Mouse (Mus musculus): Measurements from ENCODE around the gene Scube1.

Scube1 gene

DNA sequence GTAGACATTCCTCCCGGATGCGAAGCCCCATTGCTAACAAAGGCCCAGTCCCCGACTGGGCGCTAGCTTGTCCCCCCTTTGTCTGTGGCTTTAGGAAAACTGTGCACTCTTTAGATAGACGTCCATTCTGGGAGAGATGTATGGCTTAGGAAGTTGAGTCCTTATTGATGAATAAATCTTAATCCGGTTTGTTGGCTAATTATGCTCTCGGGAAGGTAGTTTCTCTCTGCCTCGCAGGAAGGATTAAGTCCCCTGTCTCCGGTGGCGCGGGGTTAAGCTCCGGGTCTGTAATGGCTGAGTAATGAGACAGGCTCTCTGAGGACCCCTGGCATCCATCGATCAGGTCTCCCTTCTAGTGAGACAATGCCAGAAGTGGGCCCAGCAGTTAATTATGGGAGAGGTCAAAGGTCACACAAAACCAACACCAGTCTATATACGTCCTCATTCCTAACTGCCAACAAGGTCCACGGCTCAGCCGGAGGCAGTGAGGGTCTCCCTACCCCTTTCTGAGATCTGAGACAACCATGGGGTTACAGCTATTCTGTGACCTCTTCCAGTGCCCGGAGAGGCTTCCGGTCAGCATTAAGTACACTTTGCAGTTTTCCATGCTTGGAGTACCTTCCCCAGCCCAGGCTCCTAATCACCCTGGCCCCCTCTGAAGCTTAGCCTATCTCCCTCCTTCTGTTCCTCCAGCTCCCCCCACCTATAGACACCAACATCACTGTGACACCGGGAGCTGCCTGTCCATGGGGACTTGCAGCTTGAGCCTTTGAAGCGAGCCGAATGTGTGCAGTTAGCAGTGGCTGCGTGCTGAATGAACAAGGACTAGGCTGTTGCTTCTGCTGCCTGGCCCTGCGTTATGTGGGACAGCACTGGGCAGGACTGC is 14.7 kb downstream of the Scube1 start:
- DNase-seq (ENCODE audit: low read depth, low spot score), result no peak

DNA sequence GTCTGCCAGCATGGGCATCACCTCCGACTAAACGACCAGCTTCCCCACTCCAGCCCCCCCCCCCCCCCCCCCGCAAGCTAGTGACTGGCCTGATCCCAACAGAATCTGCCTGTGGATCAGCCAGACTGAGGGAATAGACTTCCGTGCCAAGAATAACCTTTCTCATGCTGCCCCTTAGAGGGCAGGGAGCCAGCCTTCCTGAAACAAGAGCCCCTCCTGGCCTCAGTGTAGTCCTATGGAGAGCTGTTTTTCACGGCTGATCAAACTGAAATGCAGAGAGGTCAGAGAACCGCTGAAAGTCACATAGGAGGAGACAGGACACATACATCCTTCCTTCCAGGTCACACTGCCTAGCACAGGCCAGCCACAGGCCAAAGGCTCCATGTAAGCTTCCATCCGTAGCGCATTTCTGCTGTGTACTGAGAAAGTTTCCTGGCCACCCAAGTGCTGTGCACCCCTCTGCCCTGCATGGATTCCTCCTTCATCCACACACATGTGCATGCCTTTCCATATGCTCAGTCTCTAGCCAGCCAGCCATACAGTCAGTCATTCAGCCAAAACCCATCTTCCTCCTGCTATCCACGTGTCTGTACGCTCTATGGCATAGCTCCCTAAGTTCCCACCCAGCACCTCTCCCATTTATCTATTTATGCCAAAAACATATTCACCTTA is 18.2 kb downstream of the Scube1 start:
- no peak for DNase-seq (ENCODE audit: low read depth, low spot score)

DNA sequence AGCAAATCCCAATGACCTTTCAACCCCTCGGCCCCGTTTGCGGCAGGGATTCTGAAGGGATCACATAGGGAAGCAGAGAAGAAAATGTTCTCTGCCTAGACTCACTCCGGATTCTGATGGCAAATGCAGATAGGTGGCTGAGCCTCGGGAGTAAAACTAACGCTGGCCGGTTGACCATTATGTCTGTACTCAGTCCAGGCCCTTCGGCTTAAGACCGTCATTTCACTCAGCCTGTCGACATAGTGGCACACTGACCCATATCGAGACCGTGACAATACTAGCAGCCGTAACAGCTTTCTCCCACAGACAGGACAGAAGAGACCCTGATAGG is 24.3 kb downstream of the Scube1 start:
- no peak for DNase-seq (ENCODE audit: low read depth, low spot score)

DNA sequence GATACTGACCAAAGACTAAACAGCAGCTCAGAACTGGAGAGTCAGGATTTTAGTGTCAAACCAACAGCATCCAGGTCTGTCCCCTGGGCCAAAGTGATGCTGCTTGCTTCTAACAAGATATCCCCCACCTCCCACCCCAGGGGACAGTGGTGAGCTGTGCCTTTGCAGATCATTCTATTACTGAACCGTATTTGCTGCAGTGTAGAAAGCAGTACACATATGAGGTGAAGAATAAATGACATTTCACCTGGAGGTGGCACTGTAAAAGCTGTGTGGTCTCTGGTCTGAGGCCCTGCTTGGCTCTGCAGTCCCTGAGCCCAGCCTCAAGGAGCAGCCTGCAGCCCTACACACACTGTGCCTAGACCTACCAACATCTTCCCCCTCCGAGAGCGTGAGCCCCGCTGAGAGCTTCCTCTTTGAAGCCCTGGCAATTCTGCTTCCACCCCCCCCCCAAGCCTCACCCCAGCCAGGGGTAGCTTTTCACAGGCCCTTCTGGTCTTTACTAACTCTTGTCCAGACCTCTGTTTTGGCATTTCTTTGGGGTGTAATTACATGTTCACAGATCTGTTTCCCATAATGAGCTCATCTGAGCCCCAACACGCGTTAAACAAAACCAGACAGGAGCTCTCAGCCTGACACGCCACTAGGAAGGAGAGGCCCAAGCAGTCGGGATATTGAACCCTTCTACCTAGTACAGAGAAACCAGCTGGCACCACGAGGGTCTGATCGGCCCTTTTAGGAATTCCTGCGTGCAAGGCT is 24.8 kb downstream of the Scube1 start:
- no peak for DNase-seq (ENCODE audit: low read depth, low spot score)

DNA sequence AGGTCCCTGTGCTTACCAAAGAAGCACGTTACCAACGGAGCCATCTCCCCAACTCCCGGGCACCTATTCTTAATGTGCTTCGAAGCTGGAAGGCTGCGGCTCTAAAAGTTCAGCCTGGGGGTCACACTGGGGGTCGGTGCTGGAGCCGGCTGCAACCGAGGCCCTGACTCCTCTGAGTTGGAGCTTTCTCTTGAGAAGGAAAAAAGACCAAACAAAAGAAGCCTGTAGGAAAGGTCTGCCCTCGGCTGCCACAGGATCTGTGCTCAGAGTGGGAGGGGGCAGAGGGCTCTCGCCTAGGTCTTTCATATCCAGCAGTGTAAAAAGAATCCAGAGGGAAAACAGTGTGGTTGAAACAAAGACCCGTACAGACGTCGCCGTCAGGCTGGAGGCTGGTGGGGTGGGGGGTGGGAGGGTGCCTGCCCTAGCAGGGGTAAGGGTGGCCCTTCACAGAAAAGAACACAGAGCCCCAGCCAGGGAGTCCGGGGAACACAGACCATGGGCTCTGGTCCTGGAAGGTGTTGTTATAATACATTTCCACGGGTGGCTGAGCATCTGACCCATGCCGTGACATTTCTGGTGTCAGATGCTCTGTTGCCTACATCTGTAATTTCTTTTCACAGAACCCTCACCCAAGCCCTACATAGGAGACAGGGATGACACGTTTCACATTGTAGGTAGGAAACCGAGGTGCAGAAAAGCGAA is 25.5 kb downstream of the Scube1 start:
- DNase-seq (ENCODE audit: low read depth, low spot score), result no peak

DNA sequence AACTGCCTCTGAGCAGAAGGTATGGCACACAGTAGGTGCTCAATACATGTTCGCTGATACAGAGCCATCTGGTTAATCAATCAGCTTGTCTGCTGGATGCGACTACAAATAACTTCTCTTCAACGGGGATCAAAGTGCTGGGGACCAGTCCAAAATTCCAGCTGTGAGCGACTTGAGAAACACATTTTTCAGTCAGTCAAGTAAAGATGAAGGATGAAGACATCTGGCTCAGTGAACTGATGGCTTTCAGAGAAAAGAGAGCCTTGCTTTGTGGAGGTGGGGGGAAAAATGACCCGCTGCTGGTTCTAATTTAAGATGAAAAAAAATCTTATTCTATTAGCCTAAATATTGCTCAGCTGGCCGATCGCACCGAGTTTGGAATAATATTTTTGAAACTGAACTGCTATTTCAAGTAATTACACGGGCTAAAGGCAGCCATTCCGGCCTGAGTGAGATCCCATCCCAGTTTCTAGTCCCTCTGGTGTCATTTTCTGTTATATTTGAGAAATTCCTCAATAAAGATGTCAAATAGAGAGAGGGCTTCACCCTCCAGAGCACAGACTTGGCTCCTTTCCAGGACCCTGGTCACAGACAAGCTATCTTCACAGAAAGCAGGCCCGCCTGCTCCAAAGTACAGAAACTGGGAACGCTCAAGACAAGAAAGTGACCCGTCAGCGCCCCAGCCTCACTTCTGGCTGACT is 28.0 kb downstream of the Scube1 start:
- DNase-seq (ENCODE audit: low read depth, low spot score), result no peak

DNA sequence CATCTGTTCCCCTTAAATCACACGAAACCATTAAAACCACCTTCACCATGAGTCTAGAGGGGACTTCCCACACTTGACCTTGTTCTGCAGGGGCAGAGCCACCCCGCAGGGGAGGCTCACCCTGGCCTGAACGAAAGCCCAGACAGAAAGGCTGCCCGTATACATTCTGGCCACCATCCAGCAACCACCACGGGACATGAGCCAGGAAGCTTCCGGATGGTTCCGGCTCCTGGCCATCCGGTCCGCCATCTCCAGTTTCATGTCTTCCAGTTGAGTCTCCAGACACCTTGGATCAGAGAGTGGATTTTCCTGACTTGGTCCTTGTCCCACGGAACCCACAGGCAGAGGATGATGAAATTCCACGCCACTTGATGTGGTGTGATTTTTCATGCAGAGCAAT is 29.7 kb downstream of the Scube1 start:
- DNase-seq (ENCODE audit: low read depth, low spot score), result no peak

DNA sequence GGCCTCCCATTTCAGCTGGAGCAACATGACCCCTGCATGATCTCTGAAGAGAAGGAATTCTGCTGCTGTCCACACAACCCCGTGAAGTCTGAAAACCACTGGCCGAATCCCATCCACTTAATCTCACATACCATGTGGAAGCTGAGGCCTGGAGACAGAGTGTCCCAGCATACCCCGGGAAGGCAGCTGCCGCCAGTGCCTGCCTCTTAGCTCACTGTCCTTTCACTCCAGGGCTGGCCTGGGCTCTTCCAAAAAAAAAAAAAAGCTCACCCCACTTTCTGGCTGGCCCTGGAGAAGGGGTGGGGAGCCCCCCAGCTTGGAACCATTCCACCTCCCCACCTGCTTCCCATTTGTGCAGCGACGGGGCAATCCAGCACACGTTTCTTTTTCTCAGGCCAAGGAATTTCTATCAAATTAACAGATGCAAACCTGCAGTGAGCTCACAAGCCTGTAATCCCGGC is 32.9 kb downstream of the Scube1 start:
- no peak for DNase-seq (ENCODE audit: low read depth, low spot score)

DNA sequence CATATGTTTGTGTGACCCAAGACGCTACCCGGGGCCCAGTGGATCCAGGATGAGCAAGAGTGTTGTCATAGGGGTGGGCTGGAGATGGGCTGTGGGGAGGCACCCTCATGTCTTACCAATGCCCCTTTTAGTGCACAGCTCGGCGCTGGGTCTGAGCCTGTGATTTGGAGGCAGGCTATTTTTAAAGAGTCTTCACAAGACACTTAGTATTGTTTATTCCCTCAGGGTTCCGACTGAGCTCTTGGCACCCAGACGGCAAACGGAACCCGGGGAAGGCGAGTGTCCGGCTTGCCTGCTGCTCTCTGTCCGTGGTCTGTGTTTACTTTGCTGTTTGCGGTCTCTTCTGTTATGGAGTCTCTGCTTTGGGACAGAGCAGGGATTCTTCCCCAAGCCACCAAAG is 34.9 kb downstream of the Scube1 start:
- DNase-seq (ENCODE audit: low read depth, low spot score), result no peak

DNA sequence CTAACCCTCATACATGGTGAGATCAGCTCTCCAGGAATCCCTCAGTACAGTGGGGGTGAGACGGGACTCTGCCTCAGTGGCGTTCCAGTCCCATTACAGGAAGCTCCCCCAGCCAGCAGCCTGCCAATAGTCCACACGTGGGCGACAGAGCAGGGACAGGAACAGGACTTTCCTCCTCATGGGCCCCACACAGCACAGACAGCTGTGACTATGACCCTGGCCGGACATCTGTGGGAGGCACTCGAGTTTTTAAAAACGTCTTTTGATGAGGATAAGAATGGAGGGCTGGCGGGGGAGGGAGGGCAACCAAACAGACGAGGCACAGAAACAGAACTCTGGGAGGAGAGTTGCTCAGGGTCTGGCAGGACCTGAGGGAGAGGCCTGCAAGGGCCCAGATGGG is 38.2 kb downstream of the Scube1 start:
- no peak for DNase-seq (ENCODE audit: low read depth, low spot score)

DNA sequence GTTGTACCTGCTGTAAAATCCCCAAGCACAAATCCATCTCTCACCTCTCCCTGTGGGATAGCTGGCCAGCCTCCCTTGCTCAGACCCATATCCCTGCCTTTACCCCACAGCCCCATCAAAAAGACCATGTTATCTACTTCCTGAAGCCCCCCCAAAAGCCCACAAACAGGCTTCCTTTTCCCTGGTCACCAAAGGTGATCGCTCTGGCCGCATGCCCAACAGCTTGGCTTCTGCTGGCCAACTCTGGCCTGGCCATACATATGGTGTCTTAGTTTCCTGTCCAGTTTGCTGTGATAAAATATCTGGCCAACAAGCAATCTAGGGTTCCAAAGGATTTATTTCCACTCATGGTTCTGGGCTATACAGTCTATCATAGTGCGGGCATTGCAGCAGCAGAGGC is 38.9 kb downstream of the Scube1 start:
- no peak for DNase-seq (ENCODE audit: low read depth, low spot score)

DNA sequence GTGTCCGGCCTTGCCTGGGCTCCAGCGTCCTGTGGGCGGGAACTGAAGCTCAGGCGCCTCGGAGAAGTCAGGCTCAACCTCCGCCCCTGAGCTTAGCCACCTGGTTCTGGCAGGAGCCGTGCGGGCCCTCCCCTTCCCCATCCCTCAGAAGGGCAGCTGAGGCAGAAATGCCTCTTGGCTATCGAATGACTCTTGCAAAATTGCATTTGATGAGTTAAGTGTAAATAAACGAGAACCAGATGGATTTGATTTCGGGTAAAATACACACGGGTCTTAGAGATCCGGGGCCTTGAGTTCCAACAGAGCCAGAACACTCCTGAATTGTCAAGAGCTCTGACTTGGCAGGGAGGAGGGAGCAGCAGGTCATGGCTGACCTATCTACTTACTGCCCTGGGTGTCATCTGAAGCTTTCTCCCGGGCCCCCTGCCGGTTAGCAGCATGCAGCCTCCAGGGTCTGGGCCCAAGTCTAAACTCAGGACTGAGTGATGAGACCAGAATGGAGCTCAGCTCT is 41.7 kb downstream of the Scube1 start:
- no peak for DNase-seq (ENCODE audit: low read depth, low spot score)

DNA sequence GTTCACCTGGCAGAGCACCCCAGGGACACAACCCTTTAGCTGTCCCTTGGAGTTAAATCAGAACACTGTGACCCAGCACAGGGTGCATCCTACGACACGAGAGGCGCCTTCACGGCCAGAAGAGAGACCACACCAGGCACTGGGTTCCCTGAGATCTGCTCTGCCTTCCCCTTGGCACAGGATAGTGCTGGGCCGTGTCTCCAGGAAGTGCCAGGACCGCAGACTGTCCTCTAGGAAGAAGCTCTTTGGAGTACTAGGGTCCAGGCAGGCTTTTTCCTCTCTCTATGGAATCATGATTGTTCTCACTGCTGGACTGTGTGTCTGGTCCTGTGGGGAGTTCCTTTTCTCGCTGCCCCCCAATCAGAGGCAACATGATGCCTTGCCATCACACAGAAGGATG is 44.5 kb downstream of the Scube1 start:
- DNase-seq (ENCODE audit: low read depth, low spot score), result no peak

DNA sequence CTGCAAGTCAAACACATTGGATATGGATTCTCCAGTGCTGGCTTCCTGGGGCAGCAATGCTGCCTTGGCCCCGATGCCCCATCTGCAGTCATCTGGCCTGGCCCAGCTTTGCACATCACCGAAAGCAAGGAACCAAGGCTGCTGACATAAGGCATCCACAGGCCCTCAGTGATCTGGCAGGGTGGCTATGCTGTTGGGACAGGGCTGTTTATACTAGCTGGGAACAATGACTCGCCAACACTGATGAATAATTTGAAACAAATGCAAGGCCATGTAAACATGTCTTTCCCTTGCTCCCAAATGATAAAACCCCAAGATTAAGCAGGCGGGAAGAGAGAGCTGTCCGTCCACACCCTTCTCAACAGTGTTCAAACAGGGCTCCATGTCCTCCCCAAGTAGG is 45.1 kb downstream of the Scube1 start:
- no peak for DNase-seq (ENCODE audit: low read depth, low spot score)

DNA sequence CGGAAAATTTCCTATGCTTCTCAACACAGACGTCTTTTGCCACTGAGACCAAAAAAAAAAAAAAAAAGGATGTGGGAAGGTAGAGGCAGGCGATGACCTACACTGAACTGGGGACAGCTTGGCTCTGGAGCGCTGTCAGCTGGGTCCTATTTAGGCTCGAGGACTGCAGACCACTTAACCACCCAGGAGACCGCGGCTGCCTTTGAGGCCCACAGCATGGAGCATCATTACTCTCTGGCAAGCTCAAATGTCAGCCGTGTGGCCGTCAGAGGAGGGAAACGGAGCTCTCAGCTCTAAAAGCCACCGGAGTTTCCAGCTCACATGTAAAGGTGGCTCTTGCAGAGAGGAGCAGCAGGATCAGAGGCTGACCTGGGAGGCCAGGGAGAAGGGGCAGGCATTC is 46.2 kb downstream of the Scube1 start:
- no peak for DNase-seq (ENCODE audit: low read depth, low spot score)

DNA sequence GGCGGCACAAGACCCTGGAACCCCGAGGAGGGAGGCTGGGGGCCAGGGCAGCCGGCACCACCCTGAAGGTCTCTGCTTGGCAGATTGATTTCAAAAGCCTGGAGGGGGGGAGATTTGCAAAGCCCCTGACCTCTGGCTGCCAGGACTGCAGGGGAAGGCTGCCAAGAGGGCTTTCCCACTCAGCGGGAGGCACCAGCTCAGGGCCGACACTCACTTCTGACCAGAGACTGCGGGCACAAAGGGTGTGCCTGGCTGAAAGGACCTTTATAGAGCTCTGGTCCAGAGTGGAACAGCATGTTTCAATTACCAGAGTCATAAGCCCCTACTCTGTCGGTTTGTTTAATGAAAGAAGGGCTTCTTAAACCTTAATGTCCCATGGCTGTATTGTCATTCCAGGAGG is 46.7 kb downstream of the Scube1 start:
- DNase-seq (ENCODE audit: low read depth, low spot score), result no peak

DNA sequence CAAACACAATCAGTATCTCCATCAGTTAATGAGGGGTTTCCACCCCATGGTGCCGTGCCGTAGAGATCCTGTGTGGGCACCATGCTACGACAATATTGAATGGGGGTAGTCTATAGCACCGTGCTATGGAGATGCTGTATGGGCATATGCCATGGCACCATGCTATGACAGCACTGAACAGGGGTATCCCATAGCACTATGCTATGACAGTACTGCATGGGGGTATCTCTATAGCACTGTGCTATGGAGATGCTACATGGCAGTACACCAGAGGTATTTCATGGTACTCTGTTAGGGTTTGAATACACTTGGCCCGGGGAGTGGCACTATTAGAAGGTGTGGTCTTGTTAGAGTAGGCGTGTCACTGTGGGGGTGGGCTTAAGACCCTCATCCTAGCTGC is 47.7 kb downstream of the Scube1 start:
- no peak for DNase-seq (ENCODE audit: low read depth, low spot score)

DNA sequence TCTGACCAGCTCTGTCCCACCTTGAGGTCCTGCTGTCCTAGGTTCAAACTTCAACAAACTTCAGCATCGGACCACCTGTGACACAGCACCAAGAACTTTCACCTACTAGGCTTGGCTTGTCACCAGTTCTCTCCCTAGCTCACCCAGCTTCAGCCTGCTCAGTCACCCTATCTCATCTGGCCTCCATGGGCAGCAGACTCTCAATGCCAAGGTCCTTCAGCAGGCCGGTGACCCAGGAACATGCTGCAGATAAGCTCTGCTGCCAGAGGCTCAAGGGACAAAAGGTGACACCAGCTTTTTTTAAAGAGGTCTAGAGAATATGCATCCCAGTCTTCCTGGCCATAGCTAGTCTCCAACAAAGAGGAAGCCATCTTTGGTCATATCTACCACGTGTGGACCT is 48.5 kb downstream of the Scube1 start:
- no peak for DNase-seq (ENCODE audit: low read depth, low spot score)

DNA sequence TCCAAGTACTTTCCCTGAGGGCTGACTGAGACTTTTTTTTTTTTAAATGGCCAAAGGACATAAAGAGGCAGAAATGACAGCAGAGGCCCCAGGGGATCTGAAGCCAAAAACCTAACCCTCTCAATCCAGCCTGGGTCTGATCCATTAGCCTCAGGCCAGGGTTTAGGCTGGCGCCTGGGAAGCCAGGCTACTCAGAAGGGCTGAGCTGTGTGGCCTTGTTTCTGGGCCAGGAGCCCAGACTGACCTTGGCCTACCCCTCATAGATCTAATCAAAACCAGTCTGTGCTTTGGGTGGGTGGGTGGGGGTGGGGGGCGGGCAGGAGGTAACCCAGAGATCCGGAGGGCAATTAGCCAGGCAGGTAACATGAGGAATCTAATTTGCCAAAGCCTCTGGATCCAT is 51.2 kb downstream of the Scube1 start:
- no peak for DNase-seq (ENCODE audit: low read depth, low spot score)

DNA sequence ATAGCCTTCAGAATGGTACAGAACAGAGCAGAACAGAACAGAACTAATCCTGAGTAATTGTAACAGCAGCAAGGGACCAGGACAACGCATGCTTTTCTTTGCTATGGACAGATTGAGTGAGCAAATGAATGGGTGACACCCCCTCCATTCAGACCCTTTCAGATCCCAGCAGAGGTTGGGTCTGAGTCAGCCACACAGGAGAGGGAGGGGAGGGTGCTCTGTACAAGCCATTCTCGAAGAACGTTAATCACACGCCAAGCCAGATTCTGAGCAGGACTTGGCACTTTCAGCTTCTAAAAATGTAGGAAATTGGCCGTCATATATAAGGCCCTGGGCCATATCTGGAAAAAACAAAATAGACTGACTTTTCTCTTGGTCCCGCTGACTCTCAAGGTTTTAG is 57.3 kb downstream of the Scube1 start:
- DNase-seq (ENCODE audit: low read depth, low spot score), result no peak

DNA sequence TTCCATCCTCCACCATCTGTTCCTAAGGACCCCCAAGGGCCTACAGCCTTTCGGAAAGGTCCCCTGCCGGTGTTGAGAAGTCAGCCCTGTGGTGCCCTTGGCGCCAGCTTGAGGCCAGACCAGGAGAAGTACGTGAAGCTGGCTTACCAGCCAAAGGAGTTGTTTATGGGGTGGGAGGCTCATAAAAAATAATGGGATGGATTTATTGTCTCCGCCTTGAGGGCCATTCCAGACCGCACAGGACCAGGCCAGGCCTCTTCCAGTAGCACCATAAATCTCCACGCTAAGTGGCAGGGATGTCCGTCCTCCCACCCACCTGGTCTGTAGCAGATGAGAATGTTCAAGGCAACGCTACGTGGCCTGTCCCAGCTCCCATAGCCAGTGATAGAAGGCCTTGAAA is 58.4 kb downstream of the Scube1 start:
- no peak for DNase-seq (ENCODE audit: low read depth, low spot score)
